Mouse (Mus musculus) heart, postnatal 0 days (tissue): ENCODE measurements around the gene Socs7.

ENCODE experiments used
- CTCF ChIP-seq: IDR thresholded peaks from 2 replicates; pipeline ENCODE4 v1.5.1; 2016; ENCODE audit warnings: antibody characterized with exemption, control low read depth, low read depth
- EP300 ChIP-seq: IDR thresholded peaks from 2 replicates; pipeline ENCODE4 v1.6.1; 2016; ENCODE audit warnings: antibody characterized with exemption, low read depth

DNA sequence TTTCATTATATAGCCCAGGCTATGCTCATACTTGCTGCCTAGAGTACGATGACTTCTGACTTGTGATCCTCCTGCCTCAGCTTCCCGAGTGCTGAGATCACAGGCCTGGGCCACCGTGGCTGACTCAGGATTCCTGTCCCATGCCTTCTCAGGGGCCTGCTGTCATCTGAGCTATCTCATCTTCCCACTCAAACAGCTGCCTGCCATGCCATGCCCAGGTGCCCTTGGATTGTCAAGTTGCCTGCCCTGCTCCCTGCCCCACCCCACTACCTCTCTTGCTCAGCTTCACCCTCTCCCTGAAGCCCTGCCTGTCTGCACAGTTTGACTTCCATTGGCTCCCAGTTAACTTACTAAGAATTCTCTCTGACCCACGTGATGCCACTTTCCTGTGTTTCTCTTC is 48.6 kb downstream of the Socs7 start:
- TF ChIP-seq CTCF (no peak), EP300 (no peak)
